Mouse (Mus musculus) yolk sac, embryonic 10.5 days (tissue): ENCODE results near the gene Egfr.
A peak's percentile ranks its signal among the peaks of the same experiment; 100 is the strongest.

Source experiments
- DNase-seq: peaks from one replicate; pipeline ENCODE4 v3.0.0-alpha.2; 2017; ENCODE audit warnings: low spot score

The Egfr gene

GRCm38 (mm10) chr11:16900182-16900581 is 148.2 kb downstream of the Egfr start:
- DNase-seq = no peak

- peak; percentile 56 for DNase-seq
These were observed 148.8 kb downstream of the Egfr start for GRCm38 (mm10) chr11:16900653-16901416.

GRCm38 (mm10) chr11:16904302-16905011 is 152.5 kb downstream of the Egfr start:
- DNase-seq = no peak

- no peak for DNase-seq
These were observed 153.0 kb downstream of the Egfr start for GRCm38 (mm10) chr11:16905012-16905332.

GRCm38 (mm10) chr11:16906530-16906929 is 154.5 kb downstream of the Egfr start:
- peak; percentile 15 for DNase-seq

GRCm38 (mm10) chr11:16907517-16908129 is 155.6 kb downstream of the Egfr start:
- DNase-seq = no peak

- no peak for DNase-seq
These were observed 162.8 kb downstream of the Egfr start for GRCm38 (mm10) chr11:16914756-16915155.

- DNase-seq = no peak
These were observed 163.8 kb downstream of the Egfr start for GRCm38 (mm10) chr11:16915850-16916249.

- no peak for DNase-seq
These were observed 165.5 kb downstream of the Egfr start for GRCm38 (mm10) chr11:16917512-16917911.

- no peak for DNase-seq
These were observed 180.2 kb downstream of the Egfr start for GRCm38 (mm10) chr11:16932159-16932558.

- no peak for DNase-seq
These were observed 183.7 kb downstream of the Egfr start for GRCm38 (mm10) chr11:16935577-16936236.

- no peak for DNase-seq
These were observed 189.2 kb downstream of the Egfr start for GRCm38 (mm10) chr11:16941103-16941793.

- no peak for DNase-seq
These were observed 190.0 kb downstream of the Egfr start for GRCm38 (mm10) chr11:16941973-16942452.

GRCm38 (mm10) chr11:16943016-16943415 is 191.0 kb downstream of the Egfr start:
- DNase-seq = no peak

GRCm38 (mm10) chr11:16948756-16949155 is 196.8 kb downstream of the Egfr start:
- DNase-seq = no peak

GRCm38 (mm10) chr11:16950226-16950975 is 198.4 kb downstream of the Egfr start:
- DNase-seq = no peak

GRCm38 (mm10) chr11:16950976-16951760 is 199.2 kb downstream of the Egfr start, which contains the start of gene Fbxo48:
Fbxo48 (plus strand) TSS chr11:16951375.
- peak; percentile 98 for DNase-seq

GRCm38 (mm10) chr11:16951761-16952010 is 199.7 kb downstream of the Egfr start:
- no peak for DNase-seq

GRCm38 (mm10) chr11:16956115-16956862 is 204.3 kb downstream of the Egfr start:
- DNase-seq = no peak

- DNase-seq = no peak
These were observed 205.0 kb downstream of the Egfr start for GRCm38 (mm10) chr11:16957030-16957429.
